Mouse (Mus musculus) G1E (cell line): ENCODE measurements around the gene Ruvbl2. TPM values are rescaled to one million over a fixed set of nuclear protein-coding genes. Genes with fewer than 3 reads are reported as not detected.
A peak's percentile ranks its signal among the peaks of the same experiment; 100 is the strongest.

Source experiments
- ATAC-seq: 2 replicates; pipeline ENCODE4 v1.8.0; 2016; ENCODE audit warnings: mild to moderate bottlenecking; ENCODE audit not compliant: insufficient number of reproducible peaks, poor library complexity, low FRiP score, severe bottlenecking; ENCODE audit errors: extremely low read depth
- DNase-seq: peaks from one replicate; pipeline ENCODE4 v3.0.0; 2012; ENCODE audit warnings: low spot score
- H3K27me3 ChIP-seq: 2 replicates; pipeline ENCODE4 v1.6.1; 2012; ENCODE audit warnings: mild to moderate bottlenecking, low read length, inconsistent platforms; ENCODE audit not compliant: insufficient read depth
- H3K36me3 ChIP-seq: replicated peaks from 2 replicates; pipeline ENCODE3; 2012; ENCODE audit warnings: mild to moderate bottlenecking, inconsistent platforms
- H3K4me1 ChIP-seq: 2 replicates; pipeline ENCODE4 v1.6.1; 2012; ENCODE audit warnings: low read depth, low read length, inconsistent platforms, mixed read lengths; ENCODE audit not compliant: insufficient read depth
- H3K4me3 ChIP-seq: 2 replicates; pipeline ENCODE4 v1.5.1; 2012; ENCODE audit warnings: low read depth, mild to moderate bottlenecking, inconsistent platforms, low read length, moderate library complexity, mixed read lengths
- H3K9me3 ChIP-seq: replicated peaks from 2 replicates; pipeline ENCODE4 v1.6.1; 2012; ENCODE audit warnings: inconsistent platforms
- CTCF ChIP-seq: IDR thresholded peaks from 2 replicates; pipeline ENCODE4 v1.5.1; 2012; ENCODE audit warnings: low read depth, low read length, inconsistent platforms, mixed read lengths
- GATA1 ChIP-seq: IDR thresholded peaks from 2 replicates; pipeline ENCODE4 v1.6.1; 2012; ENCODE audit warnings: borderline replicate concordance, low read length, inconsistent platforms, mixed read lengths
- GATA2 ChIP-seq: IDR thresholded peaks from 2 replicates; pipeline ENCODE4 v1.6.1; 2012; ENCODE audit warnings: low read depth, low read length, inconsistent platforms, borderline replicate concordance
- POLR2AphosphoS5 ChIP-seq: IDR thresholded peaks from 2 replicates; pipeline ENCODE4 v1.6.1; 2012; ENCODE audit warnings: low read depth, low read length, inconsistent platforms; ENCODE audit not compliant: insufficient replicate concordance
- TAL1 ChIP-seq: conservative IDR thresholded peaks from 2 replicates; pipeline ENCODE4 v1.6.1; 2012; ENCODE audit warnings: low read depth, low read length, inconsistent platforms, mixed read lengths
- polyA plus RNA-seq: library from polyadenylated mRNA; stranded (reverse); fragments of >175 nt; gene quantifications from 2 replicates; pipeline ENCODE4 v1.2.3, GENCODE M21; 2012
- total RNA-seq, 2 experiments: library from RNA; stranded (forward) in 1 of 2; stranded (reverse) in 1 of 2; fragments of 200-1000 nt in 1 of 2; fragments of >200 nt in 1 of 2; fragmentation: Nextera tagmentation in 1 of 2; gene quantifications; 2 replicates each; pipeline ENCODE4 v1.2.3; 2014 to 2017

The Ruvbl2 gene
- total and polyA plus RNA-seq, 3 experiments, result 139 to 639 (median 255) TPM

GRCm38 (mm10) chr7:45478774-45479173, 40.9 kb upstream of the Ruvbl2 start:
- H3K4me1 ChIP-seq, result peaks cover 50% of the 10 kb centered on the region
- H3K4me3 ChIP-seq, result no peak overlapping the region
- no peak for ATAC-seq
- peaks cover 4% of the 10 kb centered on the region; the same call in 1 of the 2 replicates for H3K27me3 ChIP-seq
- H3K9me3 ChIP-seq, result no peaks in the 10 kb centered on the region
- H3K36me3 ChIP-seq, result peaks cover 28% of the 10 kb centered on the region
- DNase-seq, result no peak
- no peak for TF ChIP-seq POLR2AphosphoS5
- no peak for TF ChIP-seq TAL1
- no peak for TF ChIP-seq GATA2
- no peak for TF ChIP-seq CTCF
- no peak for TF ChIP-seq GATA1

- Histone ChIP-seq H3K36me3 (peaks cover 26% of the 10 kb centered on the region), H3K27me3 (peaks cover 4% of the 10 kb centered on the region; the same call in 1 of the 2 replicates), H3K4me3 (no peak overlapping the region), H3K4me1 (peaks cover 44% of the 10 kb centered on the region), H3K9me3 (no peaks in the 10 kb centered on the region)
- TF ChIP-seq CTCF (peak; percentile 49; the same call in 1 of the 2 replicates), TAL1 (no peak), GATA2 (no peak), GATA1 (no peak), POLR2AphosphoS5 (no peak)
- DNase-seq, result no peak
- no peak for ATAC-seq
These were observed 39.1 kb upstream of the Ruvbl2 start for GRCm38 (mm10) chr7:45477003-45477402.

- DNase-seq (no peak), ATAC-seq (no peak)
- TF ChIP-seq GATA1 (no peak), GATA2 (no peak), TAL1 (no peak), POLR2AphosphoS5 (no peak), CTCF (no peak)
- Histone ChIP-seq H3K4me3 (no peak overlapping the region), H3K9me3 (no peaks in the 10 kb centered on the region), H3K36me3 (peaks cover 24% of the 10 kb centered on the region), H3K27me3 (peaks cover 4% of the 10 kb centered on the region; the same call in 1 of the 2 replicates), H3K4me1 (peaks cover 42% of the 10 kb centered on the region)
These were observed 38.6 kb upstream of the Ruvbl2 start for GRCm38 (mm10) chr7:45476453-45476852.

GRCm38 (mm10) chr7:45475291-45475969, 37.5 kb upstream of the Ruvbl2 start:
- TF ChIP-seq CTCF (no peak), GATA2 (no peak), POLR2AphosphoS5 (no peak), TAL1 (no peak), GATA1 (no peak)
- DNase-seq, result peak; percentile 70

GRCm38 (mm10) chr7:45470869-45471268, 33.0 kb upstream of the Ruvbl2 start:
- DNase-seq (no peak), ATAC-seq (0 out of 2 replicates have a peak, but pooled peaks have one; percentile 25)
- no peak overlapping the region for H3K4me3 ChIP-seq

More at GRCm38 (mm10) chr7:45475291-45475969, 37.5 kb upstream of the Ruvbl2 start:
- peak; percentile 49 for ATAC-seq
- H3K27me3 ChIP-seq, result peaks cover 4% of the 10 kb centered on the region; the same call in 1 of the 2 replicates
- peaks cover 24% of the 10 kb centered on the region for H3K36me3 ChIP-seq
- H3K4me3 ChIP-seq, result peak overlapping the region; percentile 70
- H3K4me1 ChIP-seq, result peaks cover 48% of the 10 kb centered on the region
- no peaks in the 10 kb centered on the region for H3K9me3 ChIP-seq

GRCm38 (mm10) chr7:45467090-45467670, 29.3 kb upstream of the Ruvbl2 start:
- no peak for ATAC-seq
- Histone ChIP-seq H3K27me3 (peaks cover 2% of the 10 kb centered on the region; the same call in 1 of the 2 replicates), H3K36me3 (peaks cover 36% of the 10 kb centered on the region), H3K4me1 (peaks cover 51% of the 10 kb centered on the region), H3K4me3 (peak overlapping the region; percentile 94), H3K9me3 (no peaks in the 10 kb centered on the region)
- TF ChIP-seq POLR2AphosphoS5, result no peak
- no peak for TF ChIP-seq TAL1
- TF ChIP-seq GATA2, result no peak
- no peak for TF ChIP-seq CTCF
- no peak for TF ChIP-seq GATA1
- no peak for DNase-seq

More at GRCm38 (mm10) chr7:45470869-45471268, 33.0 kb upstream of the Ruvbl2 start:
- Histone ChIP-seq H3K27me3 (peaks cover 2% of the 10 kb centered on the region; the same call in 1 of the 2 replicates), H3K9me3 (no peaks in the 10 kb centered on the region), H3K36me3 (peaks cover 15% of the 10 kb centered on the region), H3K4me1 (peaks cover 41% of the 10 kb centered on the region)
- TF ChIP-seq CTCF (peak; percentile 77; the same call in 1 of the 2 replicates), TAL1 (no peak)
